Mouse (Mus musculus) MEL (cell line): ENCODE data around the gene Hs3st6. TPM values are rescaled to one million over a fixed set of nuclear protein-coding genes. Genes with fewer than 3 reads are reported as not detected.

ENCODE experiments used
- DNase-seq: peaks from one replicate; pipeline ENCODE4 v3.0.0; 2011; ENCODE audit warnings: low read depth, low spot score
- H3K27ac ChIP-seq: 2 replicates; pipeline ENCODE4 v1.5.1; 2012; ENCODE audit warnings: low read depth, mild to moderate bottlenecking, control low read depth, low read length, moderate library complexity; ENCODE audit not compliant: control insufficient read depth
- H3K27me3 ChIP-seq, 2 experiments: fragments of 150-350 bp in 1 of 2; sonication (generic) in 1 of 2; 2 replicates each; pipeline ENCODE4 v1.6.1; 2012; ENCODE audit warnings: low read length in 2 of 2, mild to moderate bottlenecking in 2 of 2, improper control_type of control experiment in 1 of 2, moderate library complexity in 1 of 2; ENCODE audit not compliant: insufficient read depth in 2 of 2, control insufficient read depth in 1 of 2
- H3K36me3 ChIP-seq, 2 experiments: 2 replicates each; pipeline ENCODE4 v1.6.1; 2012 to 2014; ENCODE audit warnings: low read length in 2 of 2, improper control_type of control experiment in 1 of 2, inconsistent platforms in 1 of 2, mild to moderate bottlenecking in 1 of 2; ENCODE audit not compliant: insufficient read depth in 2 of 2, control insufficient read depth in 1 of 2
- H3K4me1 ChIP-seq, 2 experiments: fragments of 150-350 bp in 1 of 2; sonication (generic) in 1 of 2; 2 replicates each; pipeline ENCODE4 v1.6.1; 2012; ENCODE audit warnings: low read length in 2 of 2, improper control_type of control experiment in 1 of 2, mild to moderate bottlenecking in 1 of 2; ENCODE audit not compliant: insufficient read depth in 2 of 2, control insufficient read depth in 1 of 2
- H3K4me3 ChIP-seq, 2 experiments: fragments of 150-350 bp in 1 of 2; sonication (generic) in 1 of 2; 2 replicates each; pipeline ENCODE4 v1.5.1; 2012; ENCODE audit warnings: low read depth in 2 of 2, low read length in 2 of 2, mild to moderate bottlenecking in 2 of 2, moderate library complexity in 2 of 2, control low read depth in 1 of 2, improper control_type of control experiment in 1 of 2; ENCODE audit not compliant: control insufficient read depth in 1 of 2, insufficient read depth in 1 of 2
- H3K79me2 ChIP-seq: 2 replicates; pipeline ENCODE4 v1.6.1; 2012; ENCODE audit warnings: mild to moderate bottlenecking, low read length, moderate library complexity; ENCODE audit not compliant: control insufficient read depth, poor library complexity, insufficient read depth
- H3K9ac ChIP-seq: 2 replicates; pipeline ENCODE4 v1.6.1; 2012; ENCODE audit warnings: low read depth, mild to moderate bottlenecking, control low read depth, low read length, moderate library complexity; ENCODE audit not compliant: control insufficient read depth, poor library complexity, severe bottlenecking
- H3K9me3 ChIP-seq: fragments of 150-350 bp; sonication (generic); replicated peaks from 2 replicates; pipeline ENCODE4 v1.6.1; 2012; ENCODE audit warnings: mild to moderate bottlenecking, low read length, improper control_type of control experiment, moderate library complexity; ENCODE audit not compliant: insufficient read depth
- BHLHE40 ChIP-seq: IDR thresholded peaks from 2 replicates; pipeline ENCODE4 v1.6.1; 2012; ENCODE audit warnings: low read depth, mild to moderate bottlenecking, inconsistent platforms, low read length, improper control_type of control experiment, borderline replicate concordance
- CHD1 ChIP-seq: IDR thresholded peaks from 2 replicates; pipeline ENCODE4 v1.6.1; 2012; ENCODE audit warnings: low read depth, mild to moderate bottlenecking, inconsistent platforms, low read length, improper control_type of control experiment
- CHD2 ChIP-seq: IDR thresholded peaks from 2 replicates; pipeline ENCODE4 v1.6.1; 2011; ENCODE audit warnings: low read length, improper control_type of control experiment
- CTCF ChIP-seq, 3 experiments: IDR thresholded peaks in 2 of 3; conservative IDR thresholded peaks in 1 of 3; 2 replicates each; pipeline ENCODE4 v1.5.1; 2011 to 2012; ENCODE audit warnings: low read length in 3 of 3, low read depth in 2 of 3, mild to moderate bottlenecking in 2 of 3, improper control_type of control experiment in 1 of 3, inconsistent platforms in 1 of 3, mixed read lengths in 1 of 3, moderate library complexity in 1 of 3; ENCODE audit not compliant: control insufficient read depth in 1 of 3, insufficient read depth in 1 of 3, poor library complexity in 1 of 3, severe bottlenecking in 1 of 3
- EP300 ChIP-seq, 2 experiments: IDR thresholded peaks; 2 replicates each; pipeline ENCODE4 v1.6.1; 2011; ENCODE audit warnings: improper control_type of control experiment in 2 of 2, low read length in 2 of 2, low read depth in 1 of 2, mild to moderate bottlenecking in 1 of 2
- ETS1 ChIP-seq: IDR thresholded peaks from 2 replicates; pipeline ENCODE4 v1.6.1; 2012; ENCODE audit warnings: low read depth, mild to moderate bottlenecking, inconsistent platforms, low read length, improper control_type of control experiment, moderate library complexity
- HCFC1 ChIP-seq: IDR thresholded peaks from 2 replicates; pipeline ENCODE4 v1.6.1; 2012; ENCODE audit warnings: low read depth, mild to moderate bottlenecking, inconsistent platforms, low read length, improper control_type of control experiment, moderate library complexity
- JUND ChIP-seq: IDR thresholded peaks from 2 replicates; pipeline ENCODE4 v1.6.1; 2011; ENCODE audit warnings: low read depth, mild to moderate bottlenecking, improper control_type of control experiment, low read length
- MAFK ChIP-seq: IDR thresholded peaks from 2 replicates; pipeline ENCODE4 v1.6.1; 2011; ENCODE audit warnings: low read depth, mild to moderate bottlenecking, low read length, improper control_type of control experiment, borderline replicate concordance
- MYB ChIP-seq: IDR thresholded peaks from 2 replicates; pipeline ENCODE4 v1.6.1; 2011; ENCODE audit warnings: mild to moderate bottlenecking, low read depth, low read length, improper control_type of control experiment
- MYC ChIP-seq: IDR thresholded peaks from 2 replicates; pipeline ENCODE4 v1.6.1; 2011; ENCODE audit warnings: low read depth, mild to moderate bottlenecking, low read length, improper control_type of control experiment, moderate library complexity
- NELFE ChIP-seq: IDR thresholded peaks from 2 replicates; pipeline ENCODE4 v1.6.1; 2011; ENCODE audit warnings: low read depth, low read length, improper control_type of control experiment
- RAD21 ChIP-seq: IDR thresholded peaks from 2 replicates; pipeline ENCODE4 v1.6.1; 2011; ENCODE audit warnings: mild to moderate bottlenecking, low read depth, low read length, improper control_type of control experiment
- SIN3A ChIP-seq: IDR thresholded peaks from 2 replicates; pipeline ENCODE4 v1.6.1; 2012; ENCODE audit warnings: low read length, improper control_type of control experiment, inconsistent platforms
- SMC3 ChIP-seq: IDR thresholded peaks from 2 replicates; pipeline ENCODE4 v1.6.1; 2011; ENCODE audit warnings: low read depth, low read length, improper control_type of control experiment
- TBP ChIP-seq: IDR thresholded peaks from 2 replicates; pipeline ENCODE4 v1.8.0; 2011; ENCODE audit warnings: low read depth, low read length, improper control_type of control experiment
- TCF12 ChIP-seq: IDR thresholded peaks from 2 replicates; pipeline ENCODE4 v1.6.1; 2014; ENCODE audit warnings: low read depth, mild to moderate bottlenecking, inconsistent platforms, low read length, improper control_type of control experiment, moderate library complexity
- UBTF ChIP-seq: IDR thresholded peaks from 2 replicates; pipeline ENCODE4 v1.6.1; 2012; ENCODE audit warnings: low read depth, mild to moderate bottlenecking, inconsistent platforms, low read length, improper control_type of control experiment, moderate library complexity, borderline replicate concordance; ENCODE audit not compliant: insufficient read depth
- USF1 ChIP-seq: IDR thresholded peaks from 2 replicates; pipeline ENCODE4 v1.6.1; 2014; ENCODE audit warnings: low read depth, mild to moderate bottlenecking, inconsistent platforms, low read length, improper control_type of control experiment, moderate library complexity
- USF2 ChIP-seq, 2 experiments: IDR thresholded peaks; 2 replicates each; pipeline ENCODE4 v1.6.1; 2011 to 2012; ENCODE audit warnings: improper control_type of control experiment in 2 of 2, low read length in 2 of 2, borderline replicate concordance in 1 of 2, inconsistent platforms in 1 of 2, low read depth in 1 of 2, mild to moderate bottlenecking in 1 of 2; ENCODE audit not compliant: insufficient read depth in 1 of 2
- ZC3H11A ChIP-seq: IDR thresholded peaks from 2 replicates; pipeline ENCODE4 v1.6.1; 2012; ENCODE audit warnings: low read depth, mild to moderate bottlenecking, inconsistent platforms, low read length, improper control_type of control experiment
- ZNF384 ChIP-seq: IDR thresholded peaks from 2 replicates; pipeline ENCODE4 v1.6.1; 2012; ENCODE audit warnings: low read depth, mild to moderate bottlenecking, inconsistent platforms, low read length, improper control_type of control experiment
- polyA plus RNA-seq, 2 experiments: library from polyadenylated mRNA; stranded (reverse) in 1 of 2; unstranded in 1 of 2; fragments of >175 nt in 1 of 2; fragments of >200 nt in 1 of 2; gene quantifications; 2 replicates each; pipeline versions ENCODE4 v1.2.1 to v1.2.4; 2012; ENCODE audit warnings: low replicate concordance in 2 of 2, low read depth in 1 of 2; ENCODE audit not compliant: insufficient read length in 2 of 2, insufficient read depth in 1 of 2, missing spikeins in 1 of 2
- total RNA-seq: library from RNA; depleted of rRNA; stranded (reverse); fragments of 300-350 nt; gene quantifications from 2 replicates; pipeline ENCODE4 v1.2.3, GENCODE M21; 2012

The Hs3st6 gene
- total and polyA plus RNA-seq, 3 experiments = not detected

DNA sequence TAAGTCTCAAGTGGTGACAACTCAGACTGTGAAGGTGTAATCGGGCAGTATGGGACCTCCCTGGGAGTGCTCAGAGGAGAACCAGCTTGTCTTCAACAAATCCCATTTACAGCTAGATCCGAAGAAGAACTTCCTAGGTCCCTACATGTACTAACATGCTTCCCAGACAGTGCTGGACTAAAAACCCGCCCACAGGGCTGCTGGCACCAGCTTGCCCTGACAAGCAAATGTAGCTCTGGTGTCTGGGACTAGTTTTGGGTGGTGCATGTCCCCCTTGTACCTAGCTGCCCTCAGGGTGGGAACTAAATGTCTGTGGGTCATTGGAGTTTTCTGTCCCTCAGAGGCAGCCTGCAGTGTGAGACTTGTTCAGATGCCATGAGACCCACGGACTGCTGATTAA, 1.3 kb upstream of the Hs3st6 start:
- Histone ChIP-seq H3K27ac (no peak overlapping the region), H3K27me3 (peaks cover 2 to 4% of the 10 kb centered on the region in 2 experiments; a peak in 3 of 4 replicates), H3K79me2 (no peaks in the 10 kb centered on the region), H3K36me3 (no peaks in the 10 kb centered on the region), H3K9me3 (no peaks in the 10 kb centered on the region), H3K4me1 (no peaks in the 10 kb centered on the region), H3K9ac (no peak overlapping the region), H3K4me3 (no peak overlapping the region)
- no peak for DNase-seq
- no peak for TF ChIP-seq RAD21
- TF ChIP-seq USF2 (IDR thresholded peaks at IDR 0.05; ENCODE audit: borderline replicate concordance in 1 of 2, insufficient read depth in 1 of 2, low read depth in 1 of 2, low read length in 2 of 2) = no peak
- no peak for TF ChIP-seq UBTF
- no peak for TF ChIP-seq HCFC1
- no peak for TF ChIP-seq CHD1
- TF ChIP-seq ZC3H11A = no peak
- TF ChIP-seq SIN3A = no peak
- TF ChIP-seq MYC = no peak
- no peak for TF ChIP-seq BHLHE40
- no peak for TF ChIP-seq NELFE
- no peak for TF ChIP-seq MYB
- TF ChIP-seq ZNF384 = no peak

DNA sequence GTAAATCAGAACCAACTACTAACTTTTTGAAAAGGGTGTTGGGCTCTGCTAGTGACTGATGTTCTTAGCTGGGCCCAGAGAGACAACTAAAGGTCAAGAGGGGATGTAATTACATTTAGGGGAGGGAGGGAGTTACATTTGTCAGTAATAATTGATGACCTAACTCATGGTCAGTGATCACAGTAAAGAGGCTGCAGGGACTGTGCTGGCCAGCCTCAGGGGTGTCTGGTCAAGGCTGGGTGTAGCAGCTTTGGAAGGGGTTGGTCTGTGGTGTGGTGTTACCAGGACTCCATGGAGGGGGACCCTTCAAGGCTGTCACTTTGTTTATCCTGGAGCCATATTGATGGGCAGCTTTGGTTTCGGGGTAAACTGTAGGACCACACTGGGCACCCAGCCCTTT, 4.6 kb downstream of the Hs3st6 start:
- DNase-seq = no peak
- H3K27me3 ChIP-seq = peaks cover 0 to 2% of the 10 kb centered on the region in 2 experiments; a peak in 3 of 4 replicates
- no peaks in the 10 kb centered on the region for H3K4me1 ChIP-seq
- no peak overlapping the region for H3K9ac ChIP-seq
- H3K27ac ChIP-seq = no peak overlapping the region
- H3K79me2 ChIP-seq = no peaks in the 10 kb centered on the region
- no peaks in the 10 kb centered on the region for H3K36me3 ChIP-seq
- H3K4me3 ChIP-seq = no peak overlapping the region
- no peak for TF ChIP-seq ETS1
- no peak for TF ChIP-seq TCF12
- TF ChIP-seq USF1 = no peak
- TF ChIP-seq SMC3 = no peak
- TF ChIP-seq USF2 (IDR thresholded peaks at IDR 0.05; ENCODE audit: borderline replicate concordance in 1 of 2, insufficient read depth in 1 of 2, low read depth in 1 of 2, low read length in 2 of 2) = no peak
- TF ChIP-seq TBP = no peak
- no peak for TF ChIP-seq EP300 (IDR thresholded peaks at IDR 0.05; ENCODE audit: low read depth in 1 of 2, low read length in 2 of 2)
- no peak for TF ChIP-seq CHD1
- TF ChIP-seq JUND = no peak
- no peak for TF ChIP-seq RAD21
- no peak for TF ChIP-seq MAFK
- no peak for TF ChIP-seq CHD2
- no peak for TF ChIP-seq ZNF384
- TF ChIP-seq CTCF (IDR thresholded peaks at IDR 0.05 in 2 of 3, conservative IDR thresholded peaks at IDR 0.05 in 1 of 3; ENCODE audit: control insufficient read depth in 1 of 3, insufficient read depth in 1 of 3, low read depth in 2 of 3, low read length in 3 of 3, poor library complexity in 1 of 3, severe bottlenecking in 1 of 3) = no peak
- no peaks in the 10 kb centered on the region for H3K9me3 ChIP-seq
